Mouse (Mus musculus): Measurements from ENCODE around the gene Pfkfb2.
"Not testable (repeated sequence)": the region's sequence is repeated elsewhere in the genome, so short reads cannot be mapped to it uniquely, and the experiment has no call there.

Pfkfb2 gene

GRCm38 (mm10) chr1:130681656-130682413 is 47.2 kb downstream of the Pfkfb2 start:
- DNase-seq, result peak in 1 of 2 experiments; percentile 2

- DNase-seq, result no peak
These were observed 48.0 kb downstream of the Pfkfb2 start for GRCm38 (mm10) chr1:130681075-130681474.

DNA sequence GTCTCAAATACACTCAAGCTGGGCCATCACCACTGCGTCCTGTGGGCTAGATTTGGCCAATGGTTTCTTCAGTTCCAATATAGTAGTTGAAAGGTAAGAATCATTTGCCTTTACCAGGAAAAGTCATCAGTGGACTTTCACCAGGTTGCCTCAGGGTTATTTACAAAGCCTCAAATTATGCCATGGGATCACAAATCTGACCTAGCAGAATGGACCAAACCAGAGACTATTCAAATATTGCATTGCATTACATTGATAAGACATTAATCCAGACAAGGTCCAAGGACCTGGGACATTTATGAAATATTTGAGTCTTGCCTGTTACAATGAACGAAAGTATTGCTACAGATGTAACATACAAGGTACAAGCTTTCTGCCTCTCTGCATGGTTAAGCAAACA is 50.5 kb downstream of the Pfkfb2 start:
- no peak for DNase-seq

- not testable (repeated sequence) for DNase-seq
These were observed 65.5 kb downstream of the Pfkfb2 start for GRCm38 (mm10) chr1:130663576-130663975.

DNA sequence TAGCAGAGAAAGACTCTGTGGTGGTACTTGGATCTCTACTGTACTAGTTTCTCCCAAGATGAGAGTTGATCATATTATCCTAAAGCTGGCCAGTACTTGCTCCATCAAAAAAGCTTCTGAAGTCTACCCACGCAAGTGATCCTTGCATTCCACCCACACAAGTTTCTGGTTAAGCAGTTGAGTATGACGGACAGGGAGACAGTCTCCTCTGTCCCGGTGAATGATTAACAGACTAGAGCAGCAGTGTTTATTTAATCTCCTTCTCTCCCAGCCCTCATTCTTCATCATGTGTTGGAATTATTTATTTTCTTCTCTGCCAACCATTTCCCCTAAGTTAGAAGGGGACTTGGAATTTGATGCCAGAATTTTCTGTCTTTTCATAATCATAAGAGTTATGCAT is 67.6 kb downstream of the Pfkfb2 start, which contains the start of gene C4bp:
TSS of gene C4bp (minus strand) at position 179 of the 400 bp plus-strand sequence.
- DNase-seq, result peak; percentile 6 to 52

DNA sequence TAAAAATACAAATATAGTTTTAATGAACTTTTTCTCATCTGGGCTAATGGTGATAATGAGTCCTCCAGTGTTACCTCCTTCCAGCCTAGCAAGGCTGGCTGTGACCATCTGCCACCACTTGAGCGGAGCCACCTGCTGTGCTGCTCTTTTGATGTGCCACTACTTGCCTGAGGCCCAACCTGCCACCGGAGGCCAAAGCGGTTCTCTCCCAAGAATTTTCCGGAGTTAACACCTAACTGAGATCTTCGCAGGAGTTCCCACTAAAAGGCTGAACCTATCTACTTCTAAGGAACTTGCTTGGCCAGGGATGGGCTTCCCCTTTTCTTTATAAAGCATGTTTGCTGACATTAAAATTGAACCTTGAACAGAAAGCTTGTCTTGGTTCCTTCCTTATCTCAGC is 69.4 kb downstream of the Pfkfb2 start:
- not testable (repeated sequence) for DNase-seq

DNA sequence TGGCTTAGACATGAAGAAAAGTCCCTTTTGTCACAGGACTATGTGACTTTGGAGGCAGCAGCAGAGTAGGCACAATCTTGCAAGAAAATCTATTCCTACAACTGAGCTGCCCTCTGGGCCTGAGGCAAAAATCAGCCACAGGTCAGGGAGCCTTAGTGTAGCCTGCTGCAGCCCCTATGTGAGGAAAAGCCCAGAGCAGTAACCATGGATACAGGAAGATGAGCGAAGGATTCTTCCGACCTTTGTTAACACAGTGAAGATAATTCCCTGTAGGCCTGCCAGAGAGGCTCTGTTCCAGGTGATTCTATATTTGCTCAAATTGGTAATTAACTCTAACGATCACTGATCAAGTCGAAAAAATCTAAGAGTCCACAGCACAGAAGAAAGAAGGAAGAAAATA is 85.0 kb downstream of the Pfkfb2 start:
- no peak for DNase-seq

DNA sequence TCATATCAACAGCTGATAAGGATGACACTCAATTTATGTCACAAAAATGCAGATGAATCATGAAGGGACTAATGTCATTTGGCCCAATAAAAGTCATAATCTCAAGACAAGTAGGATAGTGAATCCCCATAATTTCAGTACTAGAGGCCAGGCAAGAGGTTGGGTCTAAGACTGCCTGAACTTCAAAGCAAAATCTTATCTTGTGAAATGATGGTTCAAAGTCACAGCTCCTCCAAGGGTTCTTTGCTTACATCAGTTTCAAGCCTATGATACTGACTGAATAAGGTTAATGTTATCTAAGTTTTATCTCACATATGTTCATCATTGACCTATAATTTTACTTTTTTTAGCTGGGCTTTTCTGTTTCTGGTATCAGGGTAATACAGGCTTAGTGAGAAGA is 88.1 kb downstream of the Pfkfb2 start:
- no peak for DNase-seq
